12 mouse cellular contexts compared by ENCODE assay signal in genomic region chr7:6749196-6749595, GRCm38 (mm10). TPM values are rescaled to one million over a fixed set of nuclear protein-coding genes. Genes with fewer than 3 reads are reported as not detected.
A peak's percentile ranks its signal among the peaks of the same experiment; 100 is the strongest.
DNase-seq lines count a peak whose midpoint lies in the region; ATAC-seq and TF ChIP-seq lines count a peak whose summit lies in the region.
"Had no signal": no experiment of that assay in that cellular context is flagged by ENCODE, and none has a peak within 500 bp of the region (broad histone marks: within the 10 kb centered on the region; RNA-seq: fewer than 3 reads in every experiment).

No protein-coding gene starts in this region.

- no peaks in the 10 kb centered on the region for H3K27me3 ChIP-seq in kidney, adult 2 months (replicated peaks; ENCODE audit: control insufficient read depth, insufficient read depth, low read length)
- H3K27me3 ChIP-seq in kidney, embryonic 16.5 days (ENCODE audit: insufficient read depth, low read length) = no peaks in the 10 kb centered on the region
- H3K27me3 ChIP-seq in Patski = no peaks in the 10 kb centered on the region
- H3K27me3 ChIP-seq in forebrain, embryonic 13.5 days = no peaks in the 10 kb centered on the region
- H3K27me3 ChIP-seq: heart, embryonic 13.5 days had no signal

- no peaks in the 10 kb centered on the region for H3K9me3 ChIP-seq in kidney, embryonic 16.5 days (ENCODE audit: low read length)
- H3K9me3 ChIP-seq in forebrain, embryonic 13.5 days (replicated peaks) = no peaks in the 10 kb centered on the region
- H3K9me3 ChIP-seq: G1E; heart, embryonic 13.5 days had no signal

- peak; percentile 48 for DNase-seq in kidney, adult 2 months
- no peak for DNase-seq in Patski (ENCODE audit: low read depth, low spot score)
- DNase-seq in layer of hippocampus, adult 9-11 months = peak; percentile 22
- DNase-seq in spleen, adult 12 weeks (ENCODE audit: low spot score) = no peak
- DNase-seq in frontal cortex, adult 2 months (ENCODE audit: extremely low spot score in 1 of 2, low spot score in 1 of 2) = no peak
- no peak for DNase-seq in thymus, postnatal 4 days
- DNase-seq: lung, embryonic 14.5 days had no signal

- ATAC-seq in kidney, embryonic 16.5 days (ENCODE audit: low FRiP score, low TSS enrichment) = no peak
- ATAC-seq in Patski = peak; percentile 21
- peak; percentile 20; the same call in 1 of the 2 replicates for ATAC-seq in forebrain, embryonic 13.5 days

- CTCF ChIA-PET in Patski (lab: Charles Lee) = interaction anchor here (1.4 to 2.6 kb wide), 3 partner anchors 10 to 169 kb away, joined by 3 to 6 read pairs (median 4); no protein-coding TSS in a partner anchor

- H3K4me1 ChIP-seq in kidney, adult 2 months (ENCODE audit: control insufficient read depth, insufficient read depth, low read length) = no peaks in the 10 kb centered on the region
- peaks cover 9% of the 10 kb centered on the region for H3K4me1 ChIP-seq in kidney, embryonic 16.5 days (ENCODE audit: insufficient read depth, low read length)
- peaks cover 18% of the 10 kb centered on the region for H3K4me1 ChIP-seq in forebrain, embryonic 13.5 days

- POLR2A ChIA-PET in Patski (lab: Charles Lee) = no interaction called here

- TF ChIP-seq POLR2A in kidney, adult 2 months (IDR thresholded peaks at IDR 0.05; ENCODE audit: low read depth, low read length) = no peak

- in situ Hi-C loops in Patski (cut with MboI; ENCODE audit: low pct_unique_long_range_greater_than_20kb) = no loop called here

- no peak overlapping the region for H3K4me3 ChIP-seq in kidney, adult 2 months (ENCODE audit: insufficient read depth, low read depth, low read length)
- no peak overlapping the region for H3K4me3 ChIP-seq in kidney, embryonic 16.5 days (ENCODE audit: low read length)
- H3K4me3 ChIP-seq in forebrain, embryonic 13.5 days = no peak overlapping the region
- H3K4me3 ChIP-seq: heart, embryonic 13.5 days; layer of hippocampus, adult 2 months had no signal

- TF ChIP-seq CTCF in kidney, adult 2 months (conservative IDR thresholded peaks at IDR 0.05; ENCODE audit: insufficient read depth, insufficient read length, low read depth, low read length) = no peak
- TF ChIP-seq CTCF in Patski (IDR thresholded peaks at IDR 0.05) = no peak

- WGBS in kidney, adult 2 months = 45% methylated on average over 7 of the region's 7 CpGs
- WGBS in kidney, embryonic 16.5 days = 57% methylated on average over 7 of the region's 7 CpGs
- 27% methylated on average over 7 of the region's 7 CpGs for WGBS in forebrain, embryonic 13.5 days

- H3K4me2 ChIP-seq in kidney, embryonic 16.5 days (replicated peaks; ENCODE audit: low read depth, low read length) = no peak overlapping the region
- H3K4me2 ChIP-seq in forebrain, embryonic 13.5 days = no peak overlapping the region
- H3K4me2 ChIP-seq: heart, embryonic 13.5 days; lung, embryonic 14.5 days had no signal

- H3K27ac ChIP-seq in kidney, adult 2 months (ENCODE audit: insufficient read depth, low read depth, low read length) = no peak overlapping the region
- no peak overlapping the region for H3K27ac ChIP-seq in kidney, embryonic 16.5 days (ENCODE audit: low read length)
- no peak overlapping the region for H3K27ac ChIP-seq in forebrain, embryonic 13.5 days
- H3K27ac ChIP-seq: heart, embryonic 13.5 days; layer of hippocampus, adult 2 months had no signal

- H3K36me3 ChIP-seq in kidney, adult 2 months (ENCODE audit: control insufficient read depth, insufficient read depth, low read length) = no peaks in the 10 kb centered on the region
- no peaks in the 10 kb centered on the region for H3K36me3 ChIP-seq in kidney, embryonic 16.5 days (ENCODE audit: insufficient read depth, low read length)
- no peaks in the 10 kb centered on the region for H3K36me3 ChIP-seq in forebrain, embryonic 13.5 days (ENCODE audit: poor library complexity, severe bottlenecking)
- H3K36me3 ChIP-seq: G1E; heart, embryonic 13.5 days had no signal

- no peak overlapping the region for H3K9ac ChIP-seq in kidney, embryonic 16.5 days (replicated peaks; ENCODE audit: low read length)
- H3K9ac ChIP-seq in forebrain, embryonic 13.5 days = no peak overlapping the region
- H3K9ac ChIP-seq: heart, embryonic 13.5 days; lung, embryonic 14.5 days had no signal

RNA-seq across cellular contexts. Expression of gene Usp29, which starts 18.8 kb away (rescaled TPM):
- 0.10 and 0.17 TPM in 2 replicates for polyA plus RNA-seq in kidney, adult 2 months (2012; rRNA removed)
- 5.2 and 6.5 TPM in 2 replicates for polyA plus RNA-seq in kidney, embryonic 16.5 days (2015; fragmentation: Nextera tagmentation; extraction: Ambion mirVana)
- polyA plus RNA-seq in Patski (2021) = 4.3 TPM
- polyA plus RNA-seq in forebrain, embryonic 13.5 days (2015; fragmentation: Nextera tagmentation; extraction: Ambion mirVana) = 21.8 and 23.2 TPM in 2 replicates
- polyA plus RNA-seq in frontal cortex, adult 2 months (2012; rRNA removed) = 15.0 and 15.7 TPM in 2 replicates

RNA-seq across cellular contexts. Expression of gene Peg3, which starts 19.0 kb away (rescaled TPM):
- 5.6 and 5.7 TPM in 2 replicates for polyA plus RNA-seq in kidney, adult 2 months (2012; rRNA removed)
- 145 and 166 TPM in 2 replicates for polyA plus RNA-seq in kidney, embryonic 16.5 days (2015; fragmentation: Nextera tagmentation; extraction: Ambion mirVana)
- 90.8 TPM for polyA plus RNA-seq in Patski (2021)
- polyA plus RNA-seq in forebrain, embryonic 13.5 days (2015; fragmentation: Nextera tagmentation; extraction: Ambion mirVana) = 58.7 and 69.5 TPM in 2 replicates
- polyA plus RNA-seq in frontal cortex, adult 2 months (2012; rRNA removed) = 106 and 111 TPM in 2 replicates

RNA-seq across cellular contexts. Expression of gene Zim1, which starts 52.9 kb away (rescaled TPM):
- polyA plus RNA-seq in kidney, adult 2 months (2012; rRNA removed) = 0.53 and 1.2 TPM in 2 replicates
- 3.1 and 3.8 TPM in 2 replicates for polyA plus RNA-seq in kidney, embryonic 16.5 days (2015; fragmentation: Nextera tagmentation; extraction: Ambion mirVana)
- polyA plus RNA-seq in Patski (2021) = 127 TPM
- 0.84 and 1.3 TPM in 2 replicates for polyA plus RNA-seq in forebrain, embryonic 13.5 days (2015; fragmentation: Nextera tagmentation; extraction: Ambion mirVana)
- polyA plus RNA-seq in frontal cortex, adult 2 months (2012; rRNA removed) = 2.6 and 3.0 TPM in 2 replicates
- polyA plus RNA-seq: G1E had no signal

Comparison
In these comparisons a context has a peak if more than half of its experiments do, and no peak if none do; other contexts are left out.
1. DNase-seq: peak in kidney, adult 2 months (single experiment) and layer of hippocampus, adult 9-11 months (single experiment); none in Patski (single experiment), spleen, adult 12 weeks (single experiment), frontal cortex, adult 2 months (0 of 2) and thymus, postnatal 4 days (single experiment).
2. RNA of gene Zim1, which starts 52.9 kb away (polyA plus RNA-seq): 127 TPM in Patski (single experiment); 3.1 to 3.8 TPM in kidney, embryonic 16.5 days, 2.6 to 3.0 TPM in frontal cortex, adult 2 months, 0.84 to 1.3 TPM in forebrain, embryonic 13.5 days and 0.53 to 1.2 TPM in kidney, adult 2 months; every median in the first group is over 10 times any median in the second.